8 mouse cellular contexts compared by ENCODE assay signal in genomic region chr3:28562612-28563332, GRCm38 (mm10).
DNase-seq lines count a peak whose midpoint lies in the region; ATAC-seq and TF ChIP-seq lines count a peak whose summit lies in the region.
"Had no signal": no experiment of that assay in that cellular context is flagged by ENCODE, and none has a peak within 500 bp of the region (broad histone marks: within the 10 kb centered on the region; RNA-seq: fewer than 3 reads in every experiment).

No protein-coding gene starts in this region.

- H3K27me3 ChIP-seq in liver, embryonic 11.5 days (replicated peaks; ENCODE audit: control insufficient read depth, insufficient read depth, low read length): no peaks in the 10 kb centered on the region
- no peaks in the 10 kb centered on the region for H3K27me3 ChIP-seq in Patski
- H3K27me3 ChIP-seq: embryonic facial prominence, embryonic 12.5 days had no signal

- no peaks in the 10 kb centered on the region for H3K4me1 ChIP-seq in liver, embryonic 11.5 days (replicated peaks; ENCODE audit: control insufficient read depth, insufficient read depth, low read length)
- H3K4me1 ChIP-seq: embryonic facial prominence, embryonic 12.5 days had no signal

- 62% methylated on average over 10 of the region's 10 CpGs for WGBS in liver, embryonic 11.5 days

- no peaks in the 10 kb centered on the region for H3K36me3 ChIP-seq in liver, embryonic 11.5 days (ENCODE audit: control insufficient read depth, insufficient read depth, low read length)
- H3K36me3 ChIP-seq: embryonic facial prominence, embryonic 12.5 days had no signal

- no peak overlapping the region for H3K4me2 ChIP-seq in liver, embryonic 11.5 days
- H3K4me2 ChIP-seq: embryonic facial prominence, embryonic 12.5 days had no signal

- POLR2A ChIA-PET in Patski (lab: Charles Lee): interaction anchor here (0.7 to 0.9 kb wide), 2 partner anchors 145 to 383 kb away, joined by 3 to 4 read pairs; no protein-coding TSS in a partner anchor

- CTCF ChIA-PET in Patski (lab: Charles Lee): interaction anchor here (0.7 to 3.6 kb wide), 8 partner anchors 9 to 188 kb away, joined by 3 to 20 read pairs (median 4); no protein-coding TSS in a partner anchor

- H3K9me3 ChIP-seq in liver, embryonic 11.5 days (ENCODE audit: control insufficient read depth, low read length): no peaks in the 10 kb centered on the region
- H3K9me3 ChIP-seq: embryonic facial prominence, embryonic 12.5 days had no signal

- in situ Hi-C loops in Patski (cut with MboI; ENCODE audit: low pct_unique_long_range_greater_than_20kb): loop anchor here (5.0 to 25.0 kb wide), 2 partner anchors 180 to 400 kb away; no protein-coding TSS in a partner anchor

- no peak overlapping the region for H3K27ac ChIP-seq in liver, embryonic 11.5 days (ENCODE audit: low read depth, low read length)
- H3K27ac ChIP-seq: embryonic facial prominence, embryonic 12.5 days had no signal

- DNase-seq in liver: peak; percentile 20
- no peak for DNase-seq in liver, embryonic 11.5 days (ENCODE audit: low spot score)
- no peak for DNase-seq in Patski (ENCODE audit: low read depth, low spot score)
- DNase-seq in embryo, embryonic 11.5 days (ENCODE audit: low read depth, low spot score): peak; percentile 22
- DNase-seq in kidney, postnatal 14 days: peak; percentile 28
- peak; percentile 48 for DNase-seq in testis, postnatal 10 days (ENCODE audit: low spot score)
- no peak for DNase-seq in frontal cortex, postnatal 14 days (ENCODE audit: low spot score in 2 of 2)

- no peak for ATAC-seq in liver, embryonic 11.5 days (replicated peaks; ENCODE audit: low FRiP score)
- ATAC-seq in Patski: peak; percentile 61

- no peak overlapping the region for H3K9ac ChIP-seq in liver, embryonic 11.5 days (ENCODE audit: low read depth, low read length)
- H3K9ac ChIP-seq: embryonic facial prominence, embryonic 12.5 days had no signal

- H3K4me3 ChIP-seq in liver, embryonic 11.5 days (ENCODE audit: low read depth, low read length): no peak overlapping the region
- H3K4me3 ChIP-seq: embryonic facial prominence, embryonic 12.5 days had no signal

- peak; percentile 91 for TF ChIP-seq CTCF in Patski (IDR thresholded peaks at IDR 0.05)

Comparison
In these comparisons a context has a peak if more than half of its experiments do, and no peak if none do; other contexts are left out.
1. DNase-seq: peak in liver (single experiment), embryo, embryonic 11.5 days (single experiment), kidney, postnatal 14 days (single experiment) and testis, postnatal 10 days (single experiment); none in liver, embryonic 11.5 days (single experiment), Patski (single experiment) and frontal cortex, postnatal 14 days (0 of 2).